Mouse (Mus musculus): ENCODE data around the gene Stxbp1. TPM values are rescaled to one million over a fixed set of nuclear protein-coding genes. Genes with fewer than 3 reads are reported as not detected.

The Stxbp1 gene
- 192 and 198 TPM in 2 replicates for polyA plus RNA-seq (2015; fragmentation: Nextera tagmentation; extraction: Ambion mirVana)

DNA sequence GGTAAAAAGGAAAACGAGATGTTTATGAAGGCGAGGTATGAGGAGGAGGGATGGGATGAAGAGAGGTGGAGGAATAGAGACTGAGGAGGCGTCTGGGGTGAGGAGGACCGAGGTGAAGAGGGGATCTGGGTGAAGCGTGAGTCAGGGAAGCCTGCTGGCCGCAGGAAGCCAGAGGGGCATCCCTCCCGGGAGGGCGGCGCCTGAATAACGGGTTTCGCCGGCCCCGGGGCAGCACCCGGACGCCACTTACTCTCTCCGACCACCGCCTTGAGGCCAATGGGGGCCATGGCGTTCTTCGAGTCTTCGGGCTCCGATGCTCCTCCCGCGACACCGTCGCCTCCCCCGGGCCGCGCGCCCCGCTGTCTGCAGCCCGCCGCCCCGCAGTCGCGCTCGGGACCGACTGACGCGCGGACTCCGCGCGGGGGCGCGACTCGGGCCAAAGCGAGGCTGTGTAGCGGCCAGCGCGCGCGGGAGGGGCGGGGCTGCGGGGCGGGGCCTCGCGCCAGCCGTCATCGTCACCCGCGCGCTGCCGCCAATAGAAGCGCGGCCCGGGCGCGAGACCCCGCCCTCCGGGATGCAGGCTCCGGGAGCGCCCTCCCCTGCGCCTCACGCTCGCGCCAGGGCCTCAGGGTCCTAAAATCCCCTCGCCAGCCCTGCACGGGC lies at the start of gene Stxbp1:
Stxbp1 (minus strand) TSS at position 441 of the 663 bp plus-strand sequence.
- peaks cover 3% of the 10 kb centered on the region for H3K27me3 ChIP-seq
- peak within 1 kb of the TSS; percentile 85 for H3K4me3 ChIP-seq
- WGBS = 1% methylated on average over 69 of the region's 78 CpGs
- ATAC-seq (ENCODE audit: low read depth) = peak; percentile 92
- H3K27ac ChIP-seq (replicated peaks) = peak within 1 kb of the TSS; percentile 94
- H3K9ac ChIP-seq = peak within 1 kb of the TSS; percentile 93
- peak within 1 kb of the TSS; percentile 87 for H3K4me2 ChIP-seq
- no peaks in the 10 kb centered on the region for H3K9me3 ChIP-seq
- H3K4me1 ChIP-seq (replicated peaks) = peaks cover 30% of the 10 kb centered on the region
- peaks cover 3% of the 10 kb centered on the region for H3K36me3 ChIP-seq

DNA sequence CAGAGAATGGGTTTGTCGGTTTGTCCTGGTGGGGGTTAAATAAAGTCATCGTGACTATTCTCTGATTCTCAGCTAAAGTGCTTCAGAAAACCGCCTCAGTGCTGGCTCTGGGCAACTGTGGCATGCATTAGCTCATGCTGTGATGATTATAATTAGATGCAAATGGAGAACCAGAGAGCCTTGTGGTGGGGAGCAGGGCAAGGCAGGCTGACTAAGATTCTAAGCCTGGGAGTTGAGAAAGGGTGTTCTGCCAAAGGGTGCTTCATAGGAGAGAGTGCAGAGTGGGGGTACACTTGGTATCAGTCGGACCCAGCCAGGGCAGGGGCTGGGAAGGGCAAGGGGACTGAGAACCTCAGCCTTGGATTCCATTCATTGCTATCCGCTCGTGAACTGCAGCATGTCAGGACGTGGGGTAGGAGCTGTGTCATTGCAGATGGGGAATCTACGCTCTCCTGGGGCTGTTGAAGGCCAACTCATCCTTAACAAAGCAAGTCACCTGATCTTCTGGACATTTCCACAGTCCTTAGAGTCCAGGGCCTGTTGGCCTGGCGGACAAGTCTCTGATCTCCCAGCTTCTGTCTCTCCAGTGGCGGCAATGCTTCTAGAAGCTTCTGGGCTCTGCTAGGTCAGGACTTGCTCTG lies 49.6 kb upstream of the Stxbp1 start:
- Histone ChIP-seq H3K27ac (replicated peaks) (peak overlapping the region; percentile 69; the same call in 1 of the 2 replicates), H3K4me3 (no peak overlapping the region), H3K27me3 (no peaks in the 10 kb centered on the region), H3K9me3 (no peaks in the 10 kb centered on the region), H3K36me3 (0 out of 2 replicates have a peak, but pooled peaks cover 5% of the 10 kb centered on the region), H3K4me2 (no peak overlapping the region), H3K9ac (no peak overlapping the region), H3K4me1 (replicated peaks) (peaks cover 43% of the 10 kb centered on the region)
- ATAC-seq (ENCODE audit: low read depth) = peak; percentile 30; the same call in 1 of the 2 replicates
- 51% methylated on average over 10 of the region's 10 CpGs for WGBS

DNA sequence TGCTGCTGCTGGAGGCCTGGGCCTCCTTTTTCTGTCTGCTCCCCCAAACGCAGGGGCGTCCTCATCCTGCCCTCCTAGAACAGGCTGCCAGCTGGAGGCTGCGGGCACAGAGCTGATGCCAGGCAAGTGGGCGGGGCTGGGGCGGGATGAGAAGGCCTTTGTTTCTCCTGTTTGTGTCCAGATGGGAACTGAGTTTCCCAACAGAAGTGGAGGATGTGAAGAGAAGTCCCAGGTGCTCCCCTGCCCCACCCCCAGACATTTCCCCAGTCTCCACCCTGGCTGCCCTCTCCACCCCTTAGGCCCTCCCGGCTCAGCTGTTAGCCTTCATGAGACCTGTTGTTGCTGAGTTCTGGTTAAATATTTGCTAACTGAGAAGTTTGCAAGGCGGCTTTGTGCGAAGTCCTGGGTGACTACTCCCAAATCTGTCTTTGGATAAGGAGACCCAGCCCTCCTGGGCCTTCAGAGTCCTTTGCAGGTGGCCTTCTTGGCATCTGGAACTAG lies 48.6 kb upstream of the Stxbp1 start:
- H3K4me2 ChIP-seq = no peak overlapping the region
- no peaks in the 10 kb centered on the region for H3K9me3 ChIP-seq
- no peak overlapping the region for H3K4me3 ChIP-seq
- no peak for ATAC-seq (ENCODE audit: low read depth)
- peak overlapping the region; percentile 69 for H3K27ac ChIP-seq (replicated peaks)
- H3K27me3 ChIP-seq = no peaks in the 10 kb centered on the region
- 0 out of 2 replicates have a peak, but pooled peaks cover 5% of the 10 kb centered on the region for H3K36me3 ChIP-seq
- 0 out of 2 replicates have a peak overlapping the region, but pooled peaks have one; percentile 23 for H3K9ac ChIP-seq
- 26% methylated on average over 8 of the region's 8 CpGs for WGBS
- H3K4me1 ChIP-seq (replicated peaks) = peaks cover 43% of the 10 kb centered on the region

DNA sequence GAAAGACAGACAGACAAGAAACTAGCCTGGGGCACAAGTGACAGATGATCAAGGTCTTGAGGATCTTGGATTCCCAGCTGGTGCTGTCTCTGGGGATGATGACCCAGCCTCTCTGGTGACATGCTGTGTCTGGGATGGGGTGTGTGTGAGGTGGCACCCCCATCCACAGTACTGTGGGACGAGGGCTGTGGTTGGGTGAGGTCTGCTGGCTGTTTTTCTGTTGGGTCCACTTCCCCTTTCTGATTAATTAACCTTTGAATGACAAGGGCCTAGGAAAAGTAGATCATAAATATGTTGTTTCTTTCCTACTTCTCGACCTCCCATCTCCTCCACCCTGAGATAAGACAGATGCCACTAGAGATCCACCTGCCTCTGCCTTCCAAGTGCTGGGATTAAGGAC lies 47.1 kb upstream of the Stxbp1 start:
- Histone ChIP-seq H3K4me2 (no peak overlapping the region), H3K27ac (replicated peaks) (no peak overlapping the region), H3K4me3 (no peak overlapping the region), H3K27me3 (no peaks in the 10 kb centered on the region), H3K9ac (no peak overlapping the region), H3K36me3 (0 out of 2 replicates have a peak, but pooled peaks cover 5% of the 10 kb centered on the region), H3K4me1 (replicated peaks) (peaks cover 49% of the 10 kb centered on the region), H3K9me3 (no peaks in the 10 kb centered on the region)
- no peak for ATAC-seq (ENCODE audit: low read depth)
- WGBS = 75% methylated on average over 2 of the region's 2 CpGs

DNA sequence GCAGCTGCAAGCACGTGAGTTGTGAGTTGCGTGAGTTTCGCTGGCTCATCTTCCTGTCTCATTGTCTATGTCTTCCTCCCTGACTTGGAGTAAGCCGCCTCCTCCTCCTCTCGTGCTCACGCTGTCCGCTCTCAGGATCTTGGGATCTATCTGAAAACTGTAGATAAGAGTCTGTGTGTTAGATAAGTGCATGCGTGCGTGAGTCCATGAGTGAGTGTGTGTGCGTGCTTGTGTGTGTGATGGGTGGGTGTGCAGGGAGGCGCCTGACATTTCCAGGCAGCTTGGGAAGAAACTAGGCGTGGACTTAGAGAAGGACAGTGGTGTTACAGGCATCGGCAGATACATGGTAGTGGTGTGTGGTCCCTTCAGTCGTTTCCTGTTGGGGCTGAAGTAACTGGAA lies 45.4 kb upstream of the Stxbp1 start:
- Histone ChIP-seq H3K4me3 (no peak overlapping the region), H3K9ac (no peak overlapping the region), H3K4me2 (no peak overlapping the region), H3K4me1 (replicated peaks) (peaks cover 51% of the 10 kb centered on the region), H3K27me3 (no peaks in the 10 kb centered on the region), H3K36me3 (0 out of 2 replicates have a peak, but pooled peaks cover 5% of the 10 kb centered on the region), H3K27ac (replicated peaks) (no peak overlapping the region), H3K9me3 (no peaks in the 10 kb centered on the region)
- 91% methylated on average over 14 of the region's 14 CpGs for WGBS
- no peak for ATAC-seq (ENCODE audit: low read depth)

DNA sequence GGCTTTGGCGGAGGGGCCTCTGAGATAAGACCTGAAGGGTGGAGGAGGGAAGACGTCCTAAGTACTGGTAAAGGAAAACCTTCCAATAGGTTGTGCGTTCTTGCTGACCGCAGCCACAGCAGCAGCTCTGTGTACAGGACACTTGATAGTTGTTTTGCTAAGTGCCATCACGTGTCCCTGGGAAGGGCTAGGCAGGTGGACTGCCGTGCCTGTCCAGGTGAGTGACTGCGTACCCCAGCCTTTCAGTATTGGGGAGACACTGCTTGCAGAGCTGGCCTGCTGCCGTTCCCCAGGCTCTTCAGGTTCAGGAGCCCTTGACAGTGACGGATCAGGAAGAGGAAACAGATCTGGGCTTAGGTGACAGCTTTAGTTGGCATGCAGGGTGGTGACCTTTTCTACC lies 44.2 kb upstream of the Stxbp1 start:
- Histone ChIP-seq H3K4me1 (replicated peaks) (peaks cover 43% of the 10 kb centered on the region), H3K9ac (no peak overlapping the region), H3K9me3 (no peaks in the 10 kb centered on the region), H3K27me3 (no peaks in the 10 kb centered on the region), H3K4me2 (no peak overlapping the region), H3K4me3 (no peak overlapping the region), H3K27ac (replicated peaks) (no peak overlapping the region), H3K36me3 (0 out of 2 replicates have a peak, but pooled peaks cover 5% of the 10 kb centered on the region)
- WGBS = 84% methylated on average over 9 of the region's 9 CpGs
- no peak for ATAC-seq (ENCODE audit: low read depth)

DNA sequence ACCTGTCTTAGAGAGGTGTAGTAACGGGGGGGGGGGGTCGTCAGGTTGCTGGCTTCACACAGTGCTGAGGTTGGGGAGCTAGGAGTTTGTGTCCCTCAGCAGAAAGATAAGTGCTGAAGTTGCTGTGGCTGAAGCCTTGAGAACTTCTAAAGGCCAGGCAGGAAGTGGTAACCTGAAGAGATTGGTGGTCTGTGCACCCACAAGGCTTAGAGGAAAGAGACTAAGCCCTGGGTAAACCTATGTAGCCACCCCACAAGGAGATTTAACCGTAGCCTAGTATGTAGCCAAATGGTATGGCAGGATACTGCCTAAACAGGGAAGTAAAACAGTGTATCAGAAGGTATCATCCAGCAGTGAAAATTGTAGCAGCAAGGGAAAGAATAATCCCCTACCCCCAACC lies 43.2 kb upstream of the Stxbp1 start:
- Histone ChIP-seq H3K4me3 (no peak overlapping the region), H3K27ac (replicated peaks) (no peak overlapping the region), H3K4me1 (replicated peaks) (peaks cover 35% of the 10 kb centered on the region), H3K4me2 (no peak overlapping the region), H3K9ac (no peak overlapping the region), H3K9me3 (no peaks in the 10 kb centered on the region), H3K27me3 (no peaks in the 10 kb centered on the region), H3K36me3 (0 out of 2 replicates have a peak, but pooled peaks cover 5% of the 10 kb centered on the region)
- ATAC-seq (ENCODE audit: low read depth) = no peak
- 85% methylated on average over 3 of the region's 3 CpGs for WGBS

DNA sequence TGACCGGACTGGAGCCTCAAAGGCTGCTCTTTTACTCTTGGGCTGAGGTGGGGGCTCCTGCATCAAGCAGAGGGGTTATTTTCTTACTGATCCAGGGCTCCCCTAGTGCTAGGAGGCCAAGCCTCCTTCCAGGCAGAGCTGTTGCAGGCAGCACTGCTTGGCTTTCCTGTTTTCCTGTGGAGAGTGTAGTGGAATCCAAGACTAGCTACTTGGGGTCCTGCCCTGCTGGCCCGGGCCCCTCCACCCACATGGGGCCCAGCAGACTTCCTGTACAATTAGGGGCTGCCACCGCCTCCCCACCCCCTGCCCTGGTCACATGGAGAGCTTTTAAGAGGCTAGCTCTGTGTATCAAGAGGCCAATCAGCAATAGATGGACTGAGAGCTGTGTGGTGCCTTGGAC lies 41.5 kb upstream of the Stxbp1 start:
- H3K27me3 ChIP-seq = no peaks in the 10 kb centered on the region
- no peak overlapping the region for H3K4me2 ChIP-seq
- peak overlapping the region; percentile 75 for H3K27ac ChIP-seq (replicated peaks)
- no peak overlapping the region for H3K4me3 ChIP-seq
- 33% methylated on average over 3 of the region's 3 CpGs for WGBS
- H3K9me3 ChIP-seq = no peaks in the 10 kb centered on the region
- H3K9ac ChIP-seq = peak overlapping the region; percentile 47; the same call in 1 of the 2 replicates
- H3K4me1 ChIP-seq (replicated peaks) = peaks cover 43% of the 10 kb centered on the region
- H3K36me3 ChIP-seq = 0 out of 2 replicates have a peak, but pooled peaks cover under 1% of the 10 kb centered on the region
- ATAC-seq (ENCODE audit: low read depth) = no peak

DNA sequence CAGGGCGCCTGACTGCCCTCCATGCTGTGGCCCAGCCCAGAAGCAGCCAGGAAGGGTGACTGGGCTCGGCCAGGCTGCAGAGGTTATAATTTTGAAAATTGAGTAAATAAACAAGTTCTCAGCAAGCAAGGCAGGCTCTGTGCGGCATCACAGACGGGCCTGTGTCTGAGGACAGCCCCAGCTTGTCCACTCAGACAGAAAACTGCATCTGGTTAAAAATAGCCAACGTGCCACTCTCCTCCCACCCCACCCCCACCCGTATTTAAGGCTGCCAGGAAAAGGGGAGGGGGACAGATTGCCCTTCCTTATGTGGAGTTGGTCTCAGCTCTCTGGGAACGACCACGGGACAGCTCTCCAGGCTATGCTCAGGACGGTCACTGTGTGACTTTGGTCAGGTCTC lies 41.0 kb upstream of the Stxbp1 start:
- Histone ChIP-seq H3K27me3 (no peaks in the 10 kb centered on the region), H3K4me1 (replicated peaks) (peaks cover 47% of the 10 kb centered on the region), H3K9ac (peak overlapping the region; percentile 47), H3K4me3 (no peak overlapping the region), H3K9me3 (no peaks in the 10 kb centered on the region), H3K4me2 (no peak overlapping the region), H3K27ac (replicated peaks) (peak overlapping the region; percentile 75), H3K36me3 (no peaks in the 10 kb centered on the region)
- ATAC-seq (ENCODE audit: low read depth) = no peak
- WGBS = 23% methylated on average over 9 of the region's 9 CpGs

DNA sequence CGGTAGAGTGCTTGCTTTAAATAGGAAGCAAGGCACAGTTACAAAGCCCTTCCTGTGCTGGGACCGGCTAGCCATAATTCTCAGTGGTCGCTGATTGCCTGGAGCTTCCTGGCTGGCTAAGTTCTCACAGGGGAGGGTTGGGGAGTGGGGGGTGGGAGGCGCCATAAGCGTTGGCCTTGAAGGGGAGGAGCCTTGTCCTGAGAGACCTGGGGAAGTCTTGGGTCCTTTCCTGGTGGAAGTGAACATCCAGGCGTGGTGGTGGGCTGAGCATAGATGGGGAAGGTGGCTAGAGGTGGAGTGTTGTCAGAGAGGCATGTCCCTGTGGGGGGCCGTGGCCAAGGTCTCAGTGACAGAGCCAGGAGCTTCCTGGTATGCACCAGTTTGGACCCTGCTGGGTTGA lies 37.7 kb upstream of the Stxbp1 start:
- H3K4me2 ChIP-seq = no peak overlapping the region; the same call in 1 of the 2 replicates
- H3K4me3 ChIP-seq = no peak overlapping the region
- ATAC-seq (ENCODE audit: low read depth) = no peak
- WGBS = 18% methylated on average over 7 of the region's 7 CpGs
- H3K27me3 ChIP-seq = no peaks in the 10 kb centered on the region
- H3K9ac ChIP-seq = no peak overlapping the region
- H3K36me3 ChIP-seq = no peaks in the 10 kb centered on the region
- no peaks in the 10 kb centered on the region for H3K9me3 ChIP-seq
- H3K4me1 ChIP-seq (replicated peaks) = peaks cover 79% of the 10 kb centered on the region
- H3K27ac ChIP-seq (replicated peaks) = peak overlapping the region; percentile 52

DNA sequence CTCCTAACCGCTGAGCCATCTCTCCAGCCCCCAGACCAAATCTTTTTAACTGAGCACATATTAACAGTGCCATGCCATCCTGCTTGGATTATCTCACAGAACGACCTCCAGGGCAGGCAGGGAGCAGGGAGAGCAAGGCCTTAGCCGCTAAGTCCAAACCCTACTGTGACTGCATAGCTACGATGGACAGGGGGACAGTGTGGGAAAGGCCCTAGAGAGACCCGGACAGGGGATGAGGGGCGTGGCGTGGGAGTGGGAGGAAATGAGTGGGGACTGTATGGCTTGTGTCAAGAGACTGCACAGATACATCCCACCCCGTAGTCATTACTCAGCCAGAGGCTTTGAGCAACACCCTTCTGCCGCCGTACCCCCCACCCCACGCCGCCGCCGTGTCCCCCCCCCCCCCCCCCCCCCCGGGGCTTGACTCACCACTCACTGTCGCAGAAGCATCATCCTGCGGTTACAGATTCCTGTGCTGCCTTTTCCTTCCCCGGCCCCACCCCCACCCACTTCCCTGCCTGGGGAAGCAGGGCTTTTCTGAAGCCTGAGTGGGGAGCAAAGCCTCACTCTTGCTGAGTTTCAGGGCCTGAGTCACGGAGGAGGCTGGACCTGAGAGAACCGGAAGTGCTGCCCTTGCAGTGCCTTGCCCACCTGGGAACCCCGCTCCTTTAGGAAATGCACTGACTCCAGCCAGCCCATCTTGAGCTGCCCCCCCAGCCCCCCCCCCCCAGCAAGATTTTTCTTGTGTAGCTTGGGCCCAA lies 35.4 kb upstream of the Stxbp1 start:
- WGBS = 66% methylated on average over 13 of the region's 21 CpGs
- no peak overlapping the region; the same call in 1 of the 2 replicates for H3K4me2 ChIP-seq

More for the DNA sequence above, 35.4 kb upstream of the Stxbp1 start:
- Histone ChIP-seq H3K4me3 (no peak overlapping the region), H3K27ac (replicated peaks) (peak overlapping the region; percentile 69), H3K9ac (0 out of 2 replicates have a peak overlapping the region, but pooled peaks have one; percentile 34), H3K9me3 (no peaks in the 10 kb centered on the region), H3K36me3 (no peaks in the 10 kb centered on the region), H3K27me3 (no peaks in the 10 kb centered on the region), H3K4me1 (replicated peaks) (peaks cover 82% of the 10 kb centered on the region)
- ATAC-seq (ENCODE audit: low read depth) = no peak

All from neural tube, embryonic 13.5 days (tissue).